Mouse (Mus musculus): ENCODE results near the gene Egr4.

The Egr4 gene

DNA sequence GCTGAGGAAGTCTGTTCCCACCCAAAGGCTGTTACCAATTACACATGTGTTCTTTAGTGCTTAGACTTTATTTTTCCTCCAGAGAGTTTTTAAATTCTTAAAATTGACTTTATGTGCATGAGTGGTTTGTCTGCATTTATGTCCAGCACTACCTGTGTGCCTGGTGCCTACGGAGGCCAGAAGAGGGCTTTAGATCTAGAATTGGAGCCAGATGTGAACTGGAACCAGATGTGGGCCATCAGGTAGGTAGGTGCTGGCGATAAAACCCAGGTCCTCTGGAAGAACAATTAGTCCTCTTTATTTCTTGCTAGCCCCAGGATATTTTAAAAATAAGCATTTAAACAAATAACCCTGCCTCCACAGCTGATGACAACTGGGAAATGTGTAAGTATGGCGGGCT is 21.8 kb downstream of the Egr4 start:
- 97% methylated on average over 3 of the region's 3 CpGs for WGBS

DNA sequence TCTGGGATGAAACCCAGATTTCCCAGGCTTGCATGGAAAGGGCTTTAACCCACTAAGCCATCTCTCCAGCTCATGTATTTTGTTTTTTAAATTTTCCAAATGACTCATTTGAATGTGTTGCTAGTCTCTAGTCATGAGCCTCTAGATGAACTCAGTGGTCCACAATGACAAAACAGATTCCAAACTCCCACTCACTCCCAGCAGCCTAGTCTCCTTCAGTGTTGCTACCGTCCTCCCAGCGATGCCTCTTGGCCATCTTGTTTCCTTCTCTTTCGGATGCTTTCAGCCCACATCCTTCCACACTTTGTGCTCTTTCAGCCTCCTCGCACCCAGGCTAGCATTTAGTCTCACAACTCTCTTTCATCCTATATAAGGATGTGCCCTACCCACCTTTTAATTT is 23.1 kb downstream of the Egr4 start:
- 41% methylated on average over 4 of the region's 4 CpGs for WGBS

DNA sequence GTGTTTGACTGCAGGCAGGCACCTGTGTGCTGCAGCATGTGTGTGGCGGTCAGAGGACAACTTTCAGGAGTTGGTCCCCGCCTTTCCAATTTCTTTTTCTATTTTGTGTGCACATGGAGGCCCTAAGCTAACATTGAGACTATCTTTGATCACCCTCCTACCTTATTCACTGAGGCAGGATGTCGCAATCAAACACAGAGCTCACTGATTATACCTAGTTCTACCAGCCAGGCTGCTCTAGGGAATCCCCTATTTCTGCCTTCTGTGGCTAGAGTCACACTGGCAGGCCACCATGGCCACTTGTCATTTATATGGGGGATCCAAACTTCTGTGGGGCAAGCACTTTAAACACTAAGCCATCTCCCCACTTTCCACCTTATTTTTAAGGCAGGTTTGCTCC is 23.7 kb downstream of the Egr4 start:
- 86% methylated on average over 3 of the region's 3 CpGs for WGBS

DNA sequence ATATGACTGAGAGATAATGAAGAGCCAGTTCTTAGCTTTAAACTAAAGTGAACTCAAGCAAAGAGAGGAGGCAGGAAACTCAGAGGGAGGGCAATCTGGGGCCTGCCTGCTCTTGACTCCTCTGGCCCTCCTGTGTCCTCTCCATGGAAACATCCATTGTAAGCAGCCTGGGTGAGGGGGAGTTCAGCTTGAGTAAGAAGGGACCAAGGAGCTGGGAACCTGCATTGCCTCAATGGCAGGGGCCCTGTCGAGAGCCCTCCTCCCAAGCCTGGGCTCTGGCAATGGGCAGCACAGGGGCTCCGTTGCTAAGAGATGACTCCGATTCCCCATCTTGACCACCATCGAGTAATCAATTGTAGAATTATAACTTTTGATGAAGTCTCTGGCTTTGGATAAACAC is 24.9 kb downstream of the Egr4 start:
- WGBS, result 68% methylated on average over 4 of the region's 4 CpGs

DNA sequence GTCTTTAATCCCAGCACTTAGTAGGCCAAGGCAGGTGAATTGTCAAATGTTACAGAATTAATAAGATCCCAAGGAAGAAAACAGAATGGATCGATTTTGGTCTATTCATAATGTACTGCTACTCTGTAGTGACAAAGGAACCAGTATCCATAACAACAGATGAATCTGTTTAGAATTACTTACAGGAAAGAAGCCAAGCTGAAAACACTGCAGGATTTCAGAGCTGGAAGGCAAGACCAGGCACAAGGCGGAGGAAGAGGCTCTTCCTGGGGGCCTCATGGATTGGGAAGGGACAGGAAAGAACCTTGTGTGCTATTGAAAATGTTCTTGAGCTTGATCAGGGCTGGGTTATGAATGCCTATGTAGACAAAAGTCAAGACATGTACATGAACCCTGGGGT is 27.7 kb downstream of the Egr4 start:
- 29% methylated on average over 2 of the region's 2 CpGs for WGBS

DNA sequence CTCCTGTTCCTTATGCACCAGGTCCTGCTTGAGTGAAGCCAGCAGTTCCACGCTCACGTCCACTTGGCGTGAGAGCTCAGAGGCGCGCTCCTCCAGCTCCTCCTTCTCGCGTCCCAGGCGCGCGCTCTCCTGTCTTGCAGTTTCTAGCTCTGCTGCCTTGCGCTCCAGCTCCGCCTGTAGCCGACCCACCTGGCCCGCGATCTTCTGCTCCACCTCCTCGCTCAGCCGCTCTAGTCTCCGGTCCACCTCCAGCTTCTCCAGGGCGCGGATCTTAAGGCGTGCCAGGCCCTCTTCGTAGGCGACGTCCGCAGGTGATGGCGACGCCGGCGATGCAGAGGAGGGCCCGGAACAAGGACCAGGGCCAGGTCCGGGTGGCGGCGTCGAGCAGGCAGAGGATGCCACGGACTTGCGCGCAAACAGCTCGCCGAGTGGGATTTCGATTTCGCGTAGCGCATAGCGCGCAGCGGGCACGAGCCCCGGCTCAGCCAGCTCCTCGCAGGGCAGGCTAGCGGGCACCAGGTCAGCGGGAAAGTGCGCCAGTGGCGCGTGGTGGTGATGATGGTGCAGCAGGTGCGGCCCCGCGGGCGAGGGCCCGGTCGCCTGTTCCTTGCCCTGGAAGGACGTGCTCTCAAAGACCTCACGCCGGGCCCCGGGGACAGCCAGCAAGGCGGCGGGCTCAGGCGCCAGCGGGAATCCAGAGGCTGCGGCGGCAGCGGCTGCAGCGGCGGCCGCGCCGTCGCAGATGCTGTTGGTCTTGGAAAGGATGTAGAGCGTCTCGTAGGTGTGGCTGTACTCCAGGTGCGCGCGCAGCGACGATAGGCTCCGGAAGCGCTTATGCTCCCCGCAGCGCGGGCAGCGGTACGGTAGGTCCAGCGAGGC is 29.3 kb downstream of the Egr4 start:
- WGBS, result 19% methylated on average over 92 of the region's 92 CpGs

DNA sequence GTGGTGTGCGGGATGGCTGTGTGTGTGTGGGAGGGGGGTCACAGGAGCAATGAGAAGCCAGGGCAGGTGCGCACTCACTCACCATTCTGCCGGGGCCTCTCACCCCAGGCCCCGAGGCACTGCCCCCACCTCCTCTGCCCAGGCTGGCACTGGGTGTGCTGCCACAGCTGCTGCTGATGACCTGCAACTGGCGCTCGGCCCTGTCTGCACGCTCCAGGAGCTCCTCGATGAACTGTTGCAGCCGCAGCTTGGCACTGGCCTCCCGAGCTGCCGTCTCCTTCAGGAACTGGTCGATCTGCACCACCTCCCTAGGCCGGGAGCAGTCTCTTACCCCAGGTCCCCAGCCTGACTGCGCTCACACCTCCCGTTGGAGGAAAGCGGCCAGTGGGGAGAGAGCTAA is 32.7 kb downstream of the Egr4 start:
- WGBS, result 55% methylated on average over 16 of the region's 16 CpGs

DNA sequence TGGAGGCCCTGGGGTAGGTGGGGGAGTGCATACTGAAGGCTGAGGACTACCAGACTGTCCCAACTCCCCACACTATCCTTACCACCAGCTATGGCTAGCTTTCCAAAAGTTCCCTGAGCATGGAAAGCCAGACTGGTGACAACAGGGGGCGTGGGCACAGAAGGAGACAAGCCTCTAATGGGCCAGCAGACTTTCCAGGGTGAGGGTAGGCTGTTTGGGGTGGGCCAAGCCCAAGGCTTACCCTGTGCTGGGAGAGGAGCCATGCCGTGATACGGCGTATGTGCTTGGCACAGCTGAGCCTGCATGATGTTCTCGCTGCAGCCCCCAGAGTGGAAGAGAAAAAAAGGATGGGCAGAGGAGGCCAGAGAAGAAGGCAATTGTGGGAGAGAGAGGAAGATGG is 33.4 kb downstream of the Egr4 start:
- WGBS, result 60% methylated on average over 5 of the region's 5 CpGs

DNA sequence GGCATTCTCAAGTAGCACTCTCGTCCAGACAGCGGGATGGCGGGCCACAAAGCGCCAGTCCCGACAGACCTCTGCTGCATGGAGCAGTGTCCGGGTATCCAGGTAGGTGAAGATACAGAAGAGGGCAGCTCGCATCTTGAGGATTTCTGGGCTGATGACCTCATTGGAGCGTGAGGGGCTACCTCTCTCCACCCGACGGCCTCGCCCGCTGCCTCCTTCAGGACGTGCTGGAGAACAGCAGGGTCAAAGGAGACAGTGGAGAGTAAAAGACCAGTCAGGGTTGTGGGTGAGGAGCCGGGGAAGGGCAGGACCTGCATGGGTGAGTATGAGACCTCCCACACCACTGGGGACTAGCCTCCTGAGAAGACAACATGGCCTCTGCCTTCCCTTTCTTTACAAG is 35.0 kb downstream of the Egr4 start:
- WGBS, result 68% methylated on average over 14 of the region's 14 CpGs

DNA sequence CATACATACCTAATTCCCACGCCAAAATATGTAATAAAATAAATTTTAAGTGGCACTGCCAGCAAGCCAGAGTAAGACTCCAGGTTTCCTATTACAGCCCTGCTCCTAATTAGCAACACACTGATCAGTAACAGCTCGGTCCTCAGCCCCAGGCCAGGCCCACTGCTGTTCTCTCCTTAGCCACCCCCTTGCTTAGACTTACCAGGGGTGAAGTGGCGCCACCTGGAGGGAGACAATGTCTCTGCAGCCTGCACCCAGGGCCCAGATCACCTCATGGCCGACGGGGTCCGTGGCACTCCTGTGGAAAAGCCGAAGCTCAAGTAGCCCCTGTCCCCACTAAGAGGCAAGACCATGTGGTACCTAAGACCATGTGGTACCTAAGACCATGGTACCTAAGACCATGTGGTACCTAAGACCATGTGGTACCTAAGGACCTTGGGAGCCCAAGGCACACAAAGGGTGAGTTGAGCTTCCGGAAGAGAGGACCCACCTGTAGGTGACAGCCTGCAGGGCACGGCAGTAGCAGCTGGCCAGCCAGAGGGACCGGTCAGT is 35.9 kb downstream of the Egr4 start:
- WGBS, result 39% methylated on average over 10 of the region's 10 CpGs

DNA sequence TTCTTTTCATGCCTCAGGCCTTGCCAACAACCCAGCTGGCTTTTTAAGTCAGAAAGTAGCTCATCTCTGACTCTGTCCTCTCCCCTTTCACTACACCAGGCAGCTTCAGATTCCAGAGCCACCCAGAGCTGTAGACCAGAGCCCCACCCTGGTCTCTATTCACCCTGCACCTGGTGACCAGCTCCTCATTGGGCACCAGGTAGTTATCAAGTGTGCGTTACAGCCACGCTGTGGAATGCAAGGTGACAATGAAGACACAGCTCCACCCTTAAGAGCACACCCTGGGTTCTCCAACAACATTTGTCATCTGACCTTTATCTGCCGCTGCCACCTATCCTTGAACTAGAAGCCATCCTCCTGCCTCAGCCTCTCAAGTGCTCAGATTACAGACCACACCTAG is 37.8 kb downstream of the Egr4 start:
- 93% methylated on average over 3 of the region's 3 CpGs for WGBS

DNA sequence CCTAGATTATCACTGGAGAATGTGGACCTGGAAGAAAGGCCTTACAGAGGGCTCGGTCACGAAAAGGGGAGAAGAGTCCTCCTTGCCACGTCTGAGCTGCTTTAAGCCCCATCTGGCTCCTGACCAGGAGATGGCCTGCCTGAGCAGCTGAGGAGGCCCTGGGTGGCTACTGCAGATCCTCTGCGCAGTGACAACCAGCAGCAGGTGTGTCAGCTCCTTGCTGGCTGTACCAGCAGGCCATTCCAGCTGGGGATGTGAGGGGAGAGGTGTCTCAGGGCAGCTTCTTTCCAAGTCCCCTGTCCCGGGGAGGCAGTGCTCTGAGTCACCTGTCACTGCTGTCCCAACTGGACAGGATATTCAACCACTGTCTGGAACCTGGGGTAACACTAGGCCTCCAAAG is 40.8 kb downstream of the Egr4 start:
- WGBS, result 63% methylated on average over 5 of the region's 5 CpGs

DNA sequence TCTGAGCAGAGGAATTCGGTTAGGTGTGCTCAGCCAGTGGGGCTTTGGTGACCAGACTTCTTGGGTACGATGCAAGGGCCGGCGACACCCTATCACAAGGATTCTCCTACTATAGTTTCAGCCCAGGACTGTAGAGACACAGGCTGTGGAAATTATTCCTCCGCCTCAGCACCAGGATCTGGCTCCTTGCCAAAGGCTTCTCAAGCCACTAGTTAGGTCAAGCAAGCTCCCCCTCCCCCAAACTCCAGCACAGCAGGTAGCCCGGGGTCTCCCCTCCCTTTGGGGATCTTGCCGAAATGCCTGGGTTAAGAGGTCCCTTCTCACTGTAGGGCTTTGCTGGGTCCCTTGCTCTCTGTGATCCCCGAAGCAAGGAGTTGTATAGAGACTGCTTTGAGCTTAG is 41.4 kb downstream of the Egr4 start:
- 59% methylated on average over 8 of the region's 8 CpGs for WGBS

DNA sequence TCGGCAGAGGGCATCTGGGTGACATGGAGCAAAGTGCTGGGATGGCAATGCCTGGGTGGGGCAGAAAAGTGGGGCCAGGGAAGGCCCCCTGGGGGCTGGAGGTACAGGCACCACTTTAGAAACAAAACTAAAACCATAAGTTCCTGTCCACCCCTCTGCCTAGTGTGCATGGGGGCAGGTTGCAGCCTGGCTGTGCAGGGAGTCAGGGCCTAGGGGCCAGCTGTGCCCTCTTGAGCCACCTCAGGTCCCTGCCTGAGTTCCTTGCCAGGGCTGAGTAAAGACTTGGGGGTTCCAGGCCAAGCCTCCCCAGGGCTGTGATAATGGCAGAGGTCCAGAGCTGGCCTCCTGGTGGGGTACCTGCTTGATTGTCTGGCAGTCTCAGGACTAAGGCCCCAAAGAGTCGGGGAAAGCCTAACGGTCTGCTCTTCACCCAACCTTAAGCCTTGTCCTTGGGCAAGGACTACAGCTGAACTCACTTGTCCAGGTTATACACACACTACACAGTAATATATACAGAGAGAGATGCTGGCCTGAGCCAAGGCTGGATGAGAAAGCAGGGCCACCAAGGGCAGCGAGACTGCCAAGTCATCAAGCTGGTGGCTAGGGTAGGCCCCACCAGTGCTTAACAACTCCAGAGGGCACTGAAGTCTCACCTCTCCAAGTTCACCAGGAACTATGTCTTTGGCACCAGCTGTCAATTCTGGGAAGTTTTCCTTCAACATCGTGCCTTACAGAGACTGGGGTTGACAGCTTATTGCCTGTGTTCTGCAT is 43.5 kb downstream of the Egr4 start:
- 61% methylated on average over 5 of the region's 5 CpGs for WGBS

Data from cerebral cortex, adult 2 months (tissue).